Mouse (Mus musculus) adipocyte (in vitro differentiated cells): Measurements from ENCODE around the gene Myoz1.
A peak's percentile ranks its signal among the peaks of the same experiment; 100 is the strongest.
"Not testable (repeated sequence)": the region's sequence is repeated elsewhere in the genome, so short reads cannot be mapped to it uniquely, and the experiment has no call there.

ENCODE experiments used
- DNase-seq: peaks from one replicate; pipeline ENCODE4 v3.0.0-alpha.2; 2016; ENCODE audit warnings: low spot score

Myoz1 gene

DNA sequence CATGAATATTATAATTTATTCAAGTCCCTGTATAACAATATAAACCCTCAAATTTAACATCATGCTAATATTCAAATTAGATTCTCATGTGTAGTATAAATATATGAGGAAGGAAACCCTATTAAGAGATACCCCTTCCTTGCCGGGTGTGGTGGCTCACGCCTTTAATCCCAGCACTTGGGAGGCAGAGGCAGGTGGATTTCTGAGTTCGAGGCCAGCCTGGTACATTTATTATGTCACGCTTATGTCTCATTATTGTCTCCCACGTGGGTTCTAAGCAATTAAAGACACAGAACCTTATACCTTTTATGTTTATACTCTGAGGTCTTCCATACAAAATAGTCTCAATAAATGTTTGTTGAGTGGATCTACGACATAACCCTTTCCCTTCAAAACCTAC, 17.6 kb downstream of the Myoz1 start:
- DNase-seq, result no peak

DNA sequence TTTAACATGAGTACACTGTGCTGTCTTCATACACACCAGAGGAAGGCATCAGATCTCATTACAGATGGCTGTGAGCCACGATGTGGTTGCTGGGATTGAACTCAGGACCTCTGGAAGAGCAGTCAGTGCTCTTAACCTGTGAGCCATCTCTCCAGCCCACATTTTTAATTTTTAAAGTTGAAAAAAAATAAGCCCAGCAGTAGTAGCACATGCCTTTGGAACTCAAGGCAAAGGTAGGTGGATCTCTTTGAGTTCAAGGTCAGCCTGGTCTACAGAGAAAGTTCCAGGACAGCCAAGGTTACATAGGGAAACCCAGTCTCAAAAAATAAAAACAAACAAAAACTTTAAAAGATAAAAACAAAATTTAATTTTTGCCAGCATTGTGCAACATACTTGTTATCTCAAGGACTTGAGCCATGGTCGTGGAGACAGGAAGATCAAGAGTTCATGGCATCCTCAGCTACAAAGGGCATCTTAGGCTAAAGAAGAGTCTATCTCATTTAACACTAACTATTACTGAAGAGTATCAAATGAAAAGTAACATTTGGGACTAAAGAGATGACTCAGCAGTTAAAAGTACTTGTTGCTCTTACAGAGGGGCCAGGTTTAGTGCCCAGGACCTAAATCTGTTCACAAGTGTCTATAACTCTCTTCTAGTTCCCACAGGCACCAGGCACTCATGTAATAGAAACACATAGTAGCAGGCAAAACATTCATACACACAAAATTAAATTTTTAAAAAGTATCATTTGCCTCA, 18.3 kb downstream of the Myoz1 start:
- no peak for DNase-seq

DNA sequence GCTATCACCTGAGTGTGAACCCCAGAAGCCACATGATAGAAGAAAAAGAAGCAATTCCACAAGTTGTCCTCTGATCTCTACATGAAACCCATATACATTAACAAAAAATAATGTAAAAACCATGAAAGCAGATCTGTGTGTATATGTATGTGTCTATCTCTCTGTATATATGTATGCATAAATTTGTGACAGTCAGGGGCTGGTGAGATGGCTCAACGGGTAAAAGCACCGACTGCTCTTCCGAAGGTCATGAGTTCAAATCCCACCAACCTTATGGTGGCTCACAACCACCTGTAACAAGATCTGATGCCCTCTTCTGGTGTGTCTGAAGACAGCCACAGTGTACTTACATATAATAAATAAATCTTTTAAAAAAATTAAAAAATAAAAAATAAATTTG, 19.4 kb downstream of the Myoz1 start:
- DNase-seq, result not testable (repeated sequence)

GRCm38 (mm10) chr14:20635546-20635945, 20.8 kb downstream of the Myoz1 start:
- DNase-seq, result no peak

- no peak for DNase-seq
Observed at GRCm38 (mm10) chr14:20631253-20631652, 25.1 kb downstream of the Myoz1 start.

DNA sequence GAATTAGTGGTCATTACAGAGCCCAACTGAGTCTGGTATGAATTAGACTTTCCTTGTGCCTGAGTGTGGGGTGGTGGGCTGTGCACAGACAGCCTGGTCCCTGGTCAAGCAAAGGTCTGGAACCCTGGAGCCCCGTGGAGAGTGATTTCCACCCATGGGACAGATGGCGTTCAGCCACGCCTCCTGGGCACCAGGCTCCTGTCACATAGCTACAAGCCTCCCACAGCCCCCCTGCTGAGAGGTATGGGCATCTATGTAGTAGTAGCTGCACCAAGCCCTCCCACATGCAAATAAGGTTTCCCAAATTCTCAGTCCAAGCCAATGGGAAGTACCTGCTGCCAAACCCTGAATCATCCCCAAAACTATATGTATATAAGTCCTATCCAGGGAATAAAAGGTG, 29.4 kb downstream of the Myoz1 start:
- DNase-seq, result no peak

DNA sequence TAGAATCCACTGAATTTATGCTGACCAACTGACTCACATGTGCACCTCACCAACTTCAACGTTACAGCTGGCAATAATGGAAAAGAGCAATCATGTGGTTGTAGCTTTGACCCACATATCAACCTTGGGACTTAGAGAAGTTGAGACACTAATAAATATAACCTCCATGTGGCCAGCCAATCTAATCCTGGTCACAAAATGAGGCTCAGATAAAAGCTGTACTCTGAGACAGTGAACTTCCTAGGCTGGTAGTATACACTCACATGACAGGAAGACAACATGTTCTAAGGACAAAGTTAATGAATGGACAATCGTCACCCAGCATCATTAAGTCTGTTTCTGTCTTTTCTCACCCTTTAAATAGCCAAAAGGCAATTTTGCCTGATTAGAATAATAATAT, 29.9 kb downstream of the Myoz1 start:
- DNase-seq, result no peak

- no peak for DNase-seq
Observed at GRCm38 (mm10) chr14:20622907-20623306, 33.4 kb downstream of the Myoz1 start.

DNA sequence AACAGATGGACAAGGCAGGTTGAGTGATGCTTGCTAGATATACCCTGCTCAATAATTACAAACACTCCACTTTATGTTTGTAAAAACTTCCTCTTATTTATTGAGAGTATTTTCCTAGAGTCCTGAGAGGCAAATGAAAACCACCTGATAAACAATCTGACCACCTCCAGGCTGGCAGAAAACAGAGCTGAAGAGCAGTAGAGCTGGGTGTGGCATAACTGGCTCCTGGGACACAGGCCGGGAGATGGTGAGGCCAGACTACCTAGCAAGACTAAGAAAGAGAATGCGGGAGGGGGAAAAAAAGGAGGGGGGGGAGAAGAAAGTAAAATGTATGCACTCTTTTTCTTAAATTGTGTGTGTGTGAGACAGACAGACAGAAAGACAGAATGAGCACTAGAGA, 33.9 kb downstream of the Myoz1 start:
- DNase-seq, result no peak

DNA sequence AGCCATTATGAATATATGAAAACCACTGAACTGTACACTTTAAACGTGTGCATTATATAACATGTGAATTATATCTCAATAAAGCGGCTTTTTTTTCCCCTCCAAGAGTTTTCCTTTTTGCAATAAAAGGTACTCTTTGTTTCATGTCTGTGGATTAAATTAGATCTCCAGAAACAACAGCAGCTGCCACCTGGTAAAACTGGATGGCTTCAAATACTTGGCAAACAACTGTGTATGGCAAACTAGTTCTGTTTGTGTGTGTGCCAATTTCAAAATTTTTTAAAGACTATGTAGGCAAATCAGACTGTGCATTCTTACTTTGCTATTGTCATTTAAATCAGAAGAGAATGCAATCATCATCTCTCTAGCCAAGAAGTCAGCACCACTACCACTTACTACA, 34.4 kb downstream of the Myoz1 start:
- no peak for DNase-seq

DNA sequence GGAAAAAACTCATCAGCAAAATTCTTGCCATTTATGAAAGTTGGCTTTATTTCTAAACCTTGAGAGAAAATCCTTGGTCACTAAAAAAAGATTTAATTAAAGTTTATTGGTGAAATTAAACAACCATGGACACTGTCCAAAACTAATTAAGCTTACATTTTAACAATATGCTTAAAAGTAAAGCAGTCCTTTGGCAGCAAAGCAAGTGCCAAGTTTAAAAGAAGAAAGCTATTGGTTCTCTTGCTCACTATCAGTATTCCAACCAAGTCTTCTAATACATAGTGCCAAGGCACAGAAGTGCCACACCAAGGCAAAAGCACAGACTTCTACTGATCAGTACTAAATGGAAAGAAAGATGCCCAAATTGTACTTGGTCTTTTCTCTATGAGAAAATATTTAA, 37.2 kb downstream of the Myoz1 start:
- no peak for DNase-seq

DNA sequence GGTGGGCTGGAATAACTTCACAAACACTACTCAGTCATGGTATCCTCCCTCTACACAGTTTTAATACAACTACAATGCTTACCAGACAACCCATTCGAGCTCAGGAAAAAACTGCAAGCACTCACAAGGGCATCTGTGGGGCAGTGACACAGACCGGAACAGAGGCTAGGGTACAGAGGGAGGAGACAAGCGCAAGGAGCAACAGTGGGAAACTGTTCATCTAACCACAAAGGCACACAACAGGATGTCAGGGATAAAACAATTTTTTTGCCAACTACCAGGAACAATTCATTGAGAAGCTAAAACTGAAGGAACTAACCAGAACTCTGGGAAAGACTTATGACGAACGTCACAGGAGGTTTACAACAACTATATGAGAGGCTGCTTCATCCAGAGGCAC, 38.1 kb downstream of the Myoz1 start:
- no peak for DNase-seq

- DNase-seq, result peak; percentile 37
Observed at GRCm38 (mm10) chr14:20616421-20616820, 39.9 kb downstream of the Myoz1 start.

DNA sequence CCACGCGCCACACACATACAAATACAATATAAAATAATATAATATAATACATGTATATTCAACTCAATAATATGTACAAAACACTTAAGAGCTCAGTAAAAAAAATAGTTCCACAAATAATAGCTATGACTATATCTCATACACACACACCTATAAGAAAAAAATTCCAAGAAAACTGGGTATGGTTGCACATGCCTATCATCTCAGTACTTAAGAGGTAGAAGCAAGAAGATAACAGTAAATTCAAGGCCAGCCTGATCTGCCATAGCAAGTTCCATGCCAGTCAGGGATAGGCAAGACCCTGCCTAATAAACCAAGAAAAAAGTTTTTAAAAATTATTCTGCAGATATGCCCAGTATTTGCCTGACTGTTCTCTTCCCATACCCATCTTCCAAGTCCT, 41.3 kb downstream of the Myoz1 start:
- no peak for DNase-seq

DNA sequence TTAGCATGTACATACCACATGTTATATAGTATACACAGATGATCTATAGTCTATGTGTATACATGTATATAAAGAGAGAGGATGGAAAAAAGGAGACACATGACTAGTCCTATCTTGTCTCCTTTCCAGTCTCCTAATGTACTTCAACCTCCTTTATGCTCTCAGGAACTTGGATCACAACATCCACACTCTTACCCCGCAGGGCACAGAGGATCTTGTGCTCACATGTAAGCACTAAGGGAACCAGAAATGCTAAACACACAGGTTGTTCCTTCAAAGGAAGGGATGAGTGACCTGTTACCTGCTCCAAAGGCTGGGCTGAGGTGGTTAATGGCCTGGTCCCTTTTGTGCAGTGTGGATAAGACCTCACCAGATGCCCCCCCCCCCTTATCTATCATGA, 43.5 kb downstream of the Myoz1 start:
- DNase-seq, result no peak

GRCm38 (mm10) chr14:20610146-20610545, 46.2 kb downstream of the Myoz1 start:
- peak; percentile 41 for DNase-seq

- no peak for DNase-seq
Observed at GRCm38 (mm10) chr14:20609519-20609918, 46.8 kb downstream of the Myoz1 start.

GRCm38 (mm10) chr14:20607396-20608126, 48.8 kb downstream of the Myoz1 start:
- DNase-seq, result peak; percentile 74

DNA sequence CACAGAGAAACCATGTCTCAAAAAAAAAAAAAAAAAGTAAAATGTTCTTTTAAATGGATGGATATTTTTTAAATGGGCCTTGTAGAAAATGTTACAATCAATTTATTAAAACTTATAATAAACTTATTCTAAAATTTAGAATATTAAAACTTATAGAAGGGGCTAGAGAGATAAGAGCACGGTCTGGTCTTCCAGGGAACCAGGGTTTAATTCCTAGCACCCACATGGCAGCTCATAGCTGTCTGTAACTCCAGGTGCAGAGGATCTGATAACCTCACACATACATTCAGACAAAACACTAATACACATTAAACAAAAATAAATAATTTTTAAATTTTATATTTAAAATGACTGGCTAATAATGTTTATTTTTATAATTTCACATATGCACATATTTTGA, 55.1 kb downstream of the Myoz1 start:
- no peak for DNase-seq

- DNase-seq, result no peak
Observed at GRCm38 (mm10) chr14:20600203-20600602, 56.1 kb downstream of the Myoz1 start.

GRCm38 (mm10) chr14:20599542-20599941, 56.8 kb downstream of the Myoz1 start:
- no peak for DNase-seq
